Mouse (Mus musculus) right cerebral cortex, postnatal 25 days (tissue): ENCODE data around the gene Card19.

Source experiments
- DNase-seq: peaks from one replicate; pipeline ENCODE4 v3.0.0; 2022

Card19 gene

DNA sequence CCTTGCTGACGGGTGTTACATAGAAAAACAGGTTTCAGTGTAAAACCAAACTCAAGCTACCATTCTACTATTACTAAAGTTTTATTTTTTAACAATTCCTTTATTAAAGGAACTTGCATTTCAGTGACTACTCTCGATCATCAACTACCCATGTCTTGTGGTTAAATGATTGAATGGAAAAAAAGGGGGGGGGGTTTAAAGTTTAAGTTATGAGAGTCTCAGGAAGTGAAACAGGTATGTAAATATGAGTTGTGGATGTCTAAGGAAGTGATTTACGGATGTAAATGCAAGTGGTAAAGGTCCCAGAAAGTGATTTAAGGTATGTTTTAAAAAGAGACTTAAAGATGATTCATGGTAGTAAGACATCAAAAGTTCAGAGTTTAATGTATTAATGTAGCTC is 9.3 kb upstream of the Card19 start:
- no peak for DNase-seq

DNA sequence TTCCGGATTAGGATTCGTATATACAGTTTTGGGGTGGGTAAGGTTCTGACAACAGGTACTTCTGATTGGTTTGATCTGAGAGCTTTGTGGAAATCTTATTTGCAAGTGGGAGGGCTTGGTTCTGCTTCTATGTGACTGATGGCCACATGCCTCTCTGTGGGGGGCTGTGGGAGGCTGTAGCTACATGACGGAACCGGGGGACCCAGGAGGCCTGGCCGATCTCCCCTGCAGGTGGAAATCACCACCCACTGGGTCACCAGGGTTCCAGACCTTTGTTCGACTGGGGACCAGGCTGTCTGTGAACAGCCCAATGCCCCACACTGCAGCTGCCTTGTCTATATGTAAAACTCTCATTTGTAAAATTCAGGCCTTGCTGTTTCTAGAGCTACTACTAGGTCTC is 8.9 kb upstream of the Card19 start:
- no peak for DNase-seq

DNA sequence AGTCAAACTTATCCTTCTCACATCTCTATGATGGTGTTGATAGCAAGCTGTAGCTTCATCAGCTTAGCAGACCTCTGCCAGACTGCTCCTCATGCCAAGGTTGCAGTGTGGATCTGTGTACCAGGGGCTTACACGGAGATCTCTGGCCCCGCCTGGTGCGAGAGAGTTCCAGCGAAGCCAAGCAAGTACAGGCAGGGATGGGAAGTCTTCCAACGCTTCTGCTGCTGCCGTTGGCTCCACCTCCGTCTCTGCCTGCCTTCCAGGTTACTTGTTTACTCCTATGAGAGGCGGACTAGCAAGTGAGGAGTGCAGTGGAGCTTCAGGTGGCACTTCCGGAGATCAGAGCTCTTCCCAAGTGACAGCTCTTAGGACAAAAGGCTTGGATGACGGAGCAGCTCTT is 8.5 kb upstream of the Card19 start:
- DNase-seq, result no peak

DNA sequence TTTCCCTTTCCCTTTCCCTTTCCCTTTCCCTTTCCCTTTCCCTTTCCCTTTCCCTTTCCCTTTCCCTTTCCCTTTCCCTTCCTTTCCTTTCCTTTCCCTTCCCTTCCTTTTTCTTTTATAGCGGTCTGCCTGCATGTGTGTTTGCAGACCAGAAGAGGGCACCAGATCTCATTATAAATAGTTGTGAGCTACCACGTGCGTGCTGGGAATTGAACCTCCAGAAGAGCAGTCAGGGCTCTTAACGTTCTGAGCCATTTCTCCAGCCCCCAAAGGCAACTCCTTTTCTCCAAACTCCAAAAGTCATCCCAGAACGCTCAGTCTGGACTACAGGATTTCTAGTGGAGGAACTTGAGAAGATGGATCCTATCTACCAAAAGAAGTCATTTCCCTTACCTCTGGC is 5.1 kb upstream of the Card19 start:
- DNase-seq, result no peak

DNA sequence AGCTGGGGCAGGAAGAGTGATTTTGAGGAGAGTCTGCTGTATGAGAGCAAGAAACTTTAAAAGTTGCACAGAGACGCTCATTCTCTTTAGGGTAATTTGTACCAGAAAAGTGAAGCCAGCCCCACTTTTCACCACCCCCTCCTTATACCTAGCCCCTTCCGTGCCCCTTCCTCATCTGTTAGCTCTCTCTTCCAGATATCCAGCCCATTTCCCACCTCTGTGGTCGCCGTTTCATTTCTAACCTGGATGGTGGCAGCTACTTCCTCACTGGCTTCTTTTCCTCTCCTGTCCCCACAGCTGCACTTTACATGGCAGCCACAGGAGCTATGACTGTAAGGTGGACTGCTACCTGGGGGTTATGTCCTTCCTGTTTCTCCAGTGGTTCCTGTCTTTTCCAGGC is 3.5 kb upstream of the Card19 start:
- DNase-seq, result no peak

DNA sequence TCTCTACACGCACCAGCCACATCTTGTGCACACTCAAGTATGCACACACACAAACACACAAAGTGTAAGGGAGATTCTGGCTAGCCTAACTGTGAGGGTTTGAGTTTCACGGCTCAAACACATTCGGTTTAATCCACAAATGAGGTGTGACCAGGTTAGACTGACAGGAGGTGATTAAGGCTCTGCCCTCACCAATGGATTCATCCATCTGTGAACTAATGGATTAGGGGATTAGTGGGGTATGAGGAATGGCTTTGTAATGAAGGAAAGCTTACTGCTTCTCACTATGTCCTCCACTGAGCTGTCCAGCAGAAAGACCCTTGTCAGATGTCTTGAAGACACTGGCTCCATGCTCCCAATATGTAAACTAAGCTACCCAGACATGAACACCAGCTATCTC is 2.8 kb upstream of the Card19 start:
- no peak for DNase-seq

DNA sequence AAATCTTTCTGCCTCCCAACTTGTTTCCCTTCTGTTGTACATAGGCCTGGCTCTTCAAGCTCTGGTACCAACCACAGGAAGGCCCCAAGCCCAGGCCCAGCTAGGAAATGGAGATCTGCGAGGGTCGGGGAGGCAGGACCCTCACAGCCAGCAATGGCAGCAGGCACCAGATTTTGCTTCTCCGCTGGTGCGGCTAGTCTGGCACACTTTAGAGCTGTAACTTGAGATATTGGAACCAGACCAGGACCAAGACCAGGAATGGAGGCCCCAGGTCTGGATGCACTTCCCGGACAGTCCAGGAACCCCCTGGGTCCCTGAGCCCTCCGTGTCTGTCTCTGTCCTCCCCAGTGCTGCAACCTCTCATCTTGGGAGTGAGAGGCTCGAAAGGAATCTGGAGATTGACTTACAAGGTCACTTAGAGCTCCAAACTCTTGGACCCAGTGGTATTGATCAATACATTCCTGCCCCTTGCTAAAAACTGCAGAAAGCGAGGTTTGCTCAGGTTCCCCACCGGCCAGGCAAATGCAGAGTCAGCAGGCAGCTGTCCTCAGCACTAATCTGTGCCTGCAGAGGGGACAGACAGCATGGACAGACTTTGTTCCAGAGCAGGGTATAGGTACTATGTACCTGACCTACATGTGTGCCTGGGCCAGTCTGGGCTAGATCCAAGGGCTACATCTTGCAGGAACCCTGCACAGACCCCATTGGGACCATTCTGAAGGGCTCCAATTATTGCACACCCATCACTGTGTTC is 1.1 kb upstream of the Card19 start:
- DNase-seq, result no peak

DNA sequence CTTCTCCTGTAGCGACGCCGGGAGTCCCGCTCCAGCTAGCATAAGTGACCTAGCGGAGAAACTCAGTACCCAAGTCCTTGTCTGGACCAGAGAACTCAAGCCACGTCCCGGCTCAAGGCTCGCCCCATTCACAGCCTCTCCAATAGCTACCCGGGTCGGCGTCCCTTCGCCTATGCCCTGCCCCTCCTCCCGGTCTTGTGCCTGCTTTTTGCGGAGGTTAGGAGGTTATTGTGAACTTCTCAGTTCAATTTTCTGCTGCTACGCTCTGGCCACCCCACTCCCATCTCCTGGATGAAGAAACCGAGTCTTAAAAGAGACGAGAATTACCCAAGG is 349 bp upstream of the Card19 start:
- no peak for DNase-seq

DNA sequence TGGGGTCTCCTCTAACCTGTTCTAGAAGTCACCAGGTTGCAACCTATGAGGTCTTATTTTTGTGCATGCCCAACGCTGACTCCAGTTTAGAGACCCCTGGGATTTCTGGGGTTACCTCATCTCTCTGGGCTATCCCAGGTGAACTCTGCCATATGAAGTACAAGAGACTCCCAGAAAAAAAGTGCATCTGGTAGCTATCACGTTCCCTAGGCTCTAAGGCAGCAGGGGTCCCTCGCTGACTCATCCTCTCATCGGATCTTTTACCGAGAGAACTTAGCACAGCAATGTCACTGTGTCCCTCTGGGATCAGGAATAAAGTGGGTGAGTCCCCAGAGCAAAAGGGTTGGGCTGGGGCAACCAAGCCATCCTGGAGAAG is 721 bp downstream of the Card19 start:
- DNase-seq, result no peak

DNA sequence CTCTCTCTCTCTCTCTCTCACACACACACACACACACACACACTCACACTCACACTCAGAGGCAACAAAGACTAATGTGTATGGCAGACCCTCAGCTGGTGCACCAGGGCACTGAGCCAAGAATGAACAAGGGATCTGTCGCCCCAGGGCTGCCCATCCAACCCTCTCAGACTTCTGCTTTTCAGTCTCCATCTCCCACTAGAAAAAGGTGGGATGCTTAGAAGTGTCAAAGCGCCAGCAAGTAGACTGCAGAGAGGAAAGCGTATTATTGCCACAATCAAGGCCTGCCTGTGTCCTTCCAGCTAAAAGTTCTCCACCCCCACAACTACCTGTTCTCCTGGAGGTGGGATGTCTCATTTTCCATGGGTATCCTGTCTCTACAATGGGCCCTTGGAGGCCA is 1.4 kb downstream of the Card19 start:
- no peak for DNase-seq

DNA sequence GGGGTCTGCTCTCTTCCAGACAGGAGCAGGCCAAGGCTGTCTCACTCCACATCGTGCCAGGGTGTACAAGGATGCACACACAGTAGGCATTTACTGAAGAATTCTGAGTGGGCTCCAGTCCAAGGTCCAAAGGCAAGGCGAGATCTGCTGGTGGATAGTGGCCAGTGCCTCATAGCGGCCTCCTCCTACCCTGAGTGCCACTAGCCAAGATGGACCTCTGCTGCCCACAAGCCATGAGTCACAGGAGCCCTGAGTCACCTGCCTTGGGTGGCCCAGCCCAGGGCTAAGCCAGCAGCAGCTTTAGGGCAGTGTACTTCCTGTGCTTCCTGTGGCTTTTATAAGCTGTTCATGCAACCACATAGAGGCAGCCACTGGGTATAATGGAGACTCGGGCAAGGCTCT is 2.3 kb downstream of the Card19 start:
- no peak for DNase-seq

DNA sequence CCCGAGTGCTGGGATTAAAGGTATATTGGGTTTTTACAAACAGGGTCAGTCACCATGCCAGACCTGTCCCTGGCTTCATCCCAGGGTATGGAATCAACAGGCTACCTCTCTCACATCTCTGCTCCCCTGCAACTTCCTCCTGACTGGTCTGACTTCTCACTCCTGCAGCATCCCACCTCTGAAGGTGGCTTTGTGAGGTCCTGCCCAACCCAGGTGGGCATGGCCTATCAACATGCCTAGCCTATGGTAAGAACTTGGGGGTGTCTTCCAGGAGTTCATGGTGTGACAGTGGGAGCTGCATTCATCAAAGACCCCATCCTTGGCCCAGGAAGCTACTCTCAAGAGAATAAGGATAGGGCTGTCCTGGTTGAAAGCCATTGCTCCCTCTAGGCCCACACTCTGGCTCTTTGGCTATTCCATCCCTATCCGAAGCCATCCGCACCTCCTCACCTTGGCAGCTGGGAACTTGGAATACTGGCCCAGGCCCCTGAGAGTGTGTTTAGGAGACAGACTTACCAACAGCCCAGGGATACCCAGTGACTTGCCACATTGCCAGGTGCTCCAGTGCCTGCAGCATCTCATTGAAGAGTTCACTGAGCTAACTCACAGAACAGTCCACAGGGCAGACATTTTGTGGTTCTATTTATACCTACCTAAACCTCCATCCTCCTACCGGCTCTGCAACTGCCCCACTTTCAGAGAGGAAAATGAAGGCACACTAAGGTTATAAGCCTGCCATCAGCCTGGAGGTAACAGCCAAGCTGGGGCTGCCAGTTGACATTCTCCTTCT is 2.9 kb downstream of the Card19 start:
- DNase-seq, result no peak

DNA sequence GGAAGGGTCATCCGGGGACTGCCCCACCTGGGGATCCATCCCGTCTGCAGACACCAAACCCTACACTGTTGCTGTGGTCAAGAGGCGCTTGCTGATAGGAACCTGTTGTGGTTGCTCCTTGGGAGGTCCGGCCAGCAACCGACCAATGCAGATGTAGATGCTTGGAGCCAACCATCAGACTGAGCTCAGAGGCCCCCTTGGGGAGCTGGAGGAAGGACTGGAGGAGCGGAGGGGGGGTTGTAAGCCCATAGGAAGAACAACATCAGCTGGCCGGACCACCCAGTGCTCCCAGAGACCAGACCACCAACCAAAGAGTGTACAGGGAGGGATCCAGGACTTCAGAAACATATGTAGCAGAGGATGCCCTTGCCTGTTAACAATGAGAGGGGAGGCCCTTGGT is 6.5 kb downstream of the Card19 start:
- no peak for DNase-seq

DNA sequence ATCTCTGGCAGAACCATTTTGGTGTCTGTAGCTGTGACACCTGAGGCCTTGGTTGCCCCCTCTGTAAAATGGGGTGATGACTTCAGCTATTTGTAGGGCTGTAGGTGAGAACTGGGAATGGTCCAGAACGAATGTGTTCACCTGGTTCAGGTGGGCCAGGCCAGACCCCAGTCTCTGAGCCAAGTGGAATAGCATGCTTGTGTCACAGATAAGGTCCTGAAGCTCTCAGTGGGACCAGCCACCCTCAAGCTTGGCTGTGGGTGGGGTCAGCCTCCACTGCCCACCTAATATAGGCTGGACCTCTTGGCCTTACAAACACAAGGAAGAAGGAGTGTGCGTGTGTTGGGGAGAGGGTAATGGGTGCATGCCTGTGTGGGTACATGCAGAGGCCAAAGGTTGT is 9.5 kb downstream of the Card19 start:
- DNase-seq, result no peak

DNA sequence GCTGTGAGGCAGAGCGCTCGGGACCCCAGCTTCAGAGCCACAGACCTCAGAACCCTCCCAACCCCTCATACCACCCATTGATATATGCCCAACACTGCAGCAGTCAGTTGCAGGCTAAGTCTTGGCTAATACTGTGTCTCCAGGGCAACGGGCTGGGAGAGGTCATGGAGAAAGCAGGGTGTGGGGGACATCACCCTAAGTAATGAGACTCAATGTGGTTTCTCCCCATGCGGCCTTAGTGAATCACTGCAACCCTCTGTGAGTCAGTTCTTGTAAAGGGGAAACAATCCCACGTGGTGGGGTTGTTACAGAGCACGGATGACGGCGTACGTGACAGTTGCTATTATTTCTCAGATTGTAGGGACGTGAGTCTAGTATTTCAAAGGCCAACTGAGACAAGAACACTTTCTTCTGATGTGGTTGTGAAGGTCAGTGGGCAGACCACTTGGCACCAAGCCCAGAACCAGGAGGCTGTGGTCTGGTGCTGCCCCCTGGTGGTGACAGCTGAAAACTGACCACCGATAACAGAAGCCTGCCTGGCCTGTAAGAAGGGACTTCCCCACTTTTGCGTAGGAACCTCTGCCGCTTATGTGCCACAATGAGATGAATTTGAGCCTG is 10.3 kb downstream of the Card19 start:
- DNase-seq, result peak; percentile 76

DNA sequence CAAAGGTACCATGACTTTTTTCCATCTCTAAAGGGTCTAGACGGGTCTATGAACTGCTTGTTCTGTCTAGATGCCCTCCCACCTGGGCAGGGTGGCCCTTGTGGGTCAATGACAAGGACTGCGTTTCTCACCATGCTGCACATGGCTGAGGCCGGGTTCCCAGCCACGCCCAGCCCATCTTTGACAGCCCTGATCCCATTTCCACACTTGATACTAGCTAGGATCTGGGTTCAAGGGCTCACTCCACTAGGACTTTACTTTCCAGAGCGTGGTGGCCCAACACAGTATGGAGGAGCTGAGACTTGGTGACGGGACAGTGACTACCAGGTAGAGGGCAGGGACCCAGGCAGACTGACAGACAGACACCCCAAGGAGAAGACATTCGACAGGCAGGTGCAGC is 13.3 kb downstream of the Card19 start:
- no peak for DNase-seq

DNA sequence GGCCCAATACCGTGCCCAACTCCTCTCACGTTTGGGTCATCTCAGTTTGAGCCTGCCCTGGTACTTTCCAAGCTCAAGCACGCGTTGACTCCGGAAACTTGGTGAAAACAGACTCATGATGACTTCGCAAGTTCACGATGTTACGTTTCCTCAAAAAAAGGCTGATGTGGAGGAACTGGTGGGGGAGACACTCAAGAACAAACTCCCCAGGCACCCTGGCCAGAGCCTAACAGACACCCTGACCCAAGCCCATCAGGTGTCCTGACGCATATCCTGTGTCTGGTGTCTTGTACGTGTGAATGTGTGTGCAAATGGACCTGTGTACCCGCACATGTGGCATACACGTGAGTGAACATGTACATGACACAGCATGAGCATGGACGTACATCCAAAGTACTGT is 15.1 kb downstream of the Card19 start:
- no peak for DNase-seq

DNA sequence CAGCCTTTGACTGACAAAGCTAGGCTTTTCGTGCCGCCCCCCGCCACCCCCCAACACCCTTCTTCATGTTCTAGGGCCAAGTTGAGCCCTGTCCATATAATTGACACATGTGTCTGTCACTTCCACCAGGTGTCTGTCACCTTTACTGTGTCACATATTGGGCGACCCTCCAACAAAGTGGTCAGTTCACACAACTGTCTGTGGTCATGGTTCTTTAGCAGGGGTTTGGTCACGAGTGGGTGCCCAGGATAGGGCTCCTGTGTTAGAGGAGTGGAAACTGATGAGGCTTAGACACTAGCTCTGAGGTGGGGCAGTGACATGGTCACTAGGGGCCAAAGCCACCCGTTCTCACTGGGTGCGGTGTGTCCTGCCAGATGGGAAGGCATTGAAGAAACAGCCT is 15.9 kb downstream of the Card19 start:
- no peak for DNase-seq

DNA sequence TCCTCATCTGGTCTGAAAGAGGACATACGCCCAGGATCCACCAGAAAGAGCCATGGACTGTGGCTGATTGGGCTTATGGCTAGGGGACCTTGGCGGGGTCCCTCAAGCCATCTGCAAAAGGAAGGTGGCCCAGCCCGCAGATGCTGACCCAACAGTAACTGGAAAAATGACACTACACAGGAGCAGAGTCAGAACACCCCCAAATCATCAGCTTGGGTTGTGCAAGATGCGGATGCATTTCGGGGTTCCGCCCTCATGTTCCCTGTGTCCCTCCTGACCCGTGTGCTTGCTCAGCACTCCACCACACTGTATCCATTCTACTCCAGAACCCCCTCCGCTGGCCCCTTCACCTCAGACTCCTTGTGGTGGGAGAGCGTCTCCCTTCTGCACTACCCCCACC is 17.1 kb downstream of the Card19 start:
- no peak for DNase-seq

DNA sequence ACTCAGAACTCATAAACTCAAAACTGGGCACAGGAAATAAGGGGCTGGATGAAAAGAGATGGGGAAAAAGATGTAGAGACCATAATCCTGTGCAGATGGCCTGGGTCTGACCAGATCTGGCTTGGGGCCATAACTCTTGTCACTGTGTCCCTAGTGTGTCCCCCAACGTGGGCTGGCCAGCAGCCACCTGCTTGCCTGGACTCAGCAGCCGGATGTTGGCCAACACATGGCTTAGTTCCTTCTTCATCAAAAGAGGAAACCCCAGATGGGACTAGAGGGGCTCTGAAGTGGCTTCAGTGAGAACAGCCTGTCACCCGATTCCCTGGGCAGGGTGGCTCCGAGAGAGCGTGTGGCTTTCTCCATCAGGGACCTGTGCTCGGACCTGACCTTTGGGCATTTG is 19.1 kb downstream of the Card19 start:
- no peak for DNase-seq

DNA sequence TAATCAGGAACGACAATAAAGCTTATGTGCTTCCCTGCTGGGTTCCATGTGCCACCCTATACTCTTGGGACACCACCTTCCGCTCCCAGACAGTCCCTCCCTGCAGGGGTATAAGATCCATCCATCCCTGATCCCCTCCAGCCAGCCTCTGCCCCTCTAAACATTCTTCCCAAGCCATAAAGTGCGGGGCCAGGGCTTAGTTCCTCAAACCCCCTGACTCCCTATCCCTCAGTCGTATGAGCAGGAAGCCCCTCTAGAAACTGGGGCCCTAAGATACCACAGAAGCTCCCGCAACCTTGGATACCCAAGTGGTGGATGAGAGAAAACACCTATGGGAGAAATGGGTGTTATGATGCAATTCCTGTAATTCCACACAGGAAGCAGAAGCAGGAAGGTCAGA is 19.6 kb downstream of the Card19 start:
- DNase-seq, result no peak

DNA sequence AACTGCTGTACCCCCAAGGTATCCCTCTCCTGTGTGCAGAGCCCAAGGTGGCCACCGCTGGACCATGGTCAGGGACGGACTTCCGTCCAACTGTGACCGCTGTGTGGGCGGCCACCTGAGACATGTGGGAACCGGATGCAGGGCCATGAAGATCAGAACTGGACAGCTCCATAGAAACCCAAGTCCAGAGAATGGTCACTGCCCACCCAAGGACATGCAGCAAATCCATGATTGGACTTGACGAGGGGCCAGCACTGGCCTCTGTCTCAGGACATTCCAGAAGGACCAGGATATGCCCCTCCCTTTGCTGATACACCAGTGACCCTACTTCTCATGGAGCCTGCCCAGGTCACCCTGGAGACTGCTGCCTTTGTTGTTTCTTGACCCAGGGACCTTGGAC is 20.2 kb downstream of the Card19 start:
- DNase-seq, result no peak

DNA sequence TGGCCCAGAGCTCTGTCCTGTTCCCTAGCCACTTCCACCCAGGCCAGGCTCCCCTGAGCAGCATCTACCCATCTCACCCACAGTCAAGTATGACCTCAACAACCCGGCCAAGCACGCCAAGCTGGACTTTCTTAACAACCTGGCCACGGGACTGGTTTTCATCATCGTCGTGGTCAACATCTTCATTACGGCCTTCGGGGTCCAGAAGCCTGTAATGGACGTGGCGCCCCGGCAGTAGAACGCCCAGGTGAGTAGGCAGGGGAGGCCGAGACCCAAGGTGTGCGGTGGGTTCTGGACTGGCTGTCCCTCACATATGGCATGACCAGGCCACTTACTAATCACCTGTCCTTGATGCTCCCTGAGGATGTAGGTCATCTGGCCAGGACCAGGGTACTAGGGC is 21.0 kb downstream of the Card19 start:
- no peak for DNase-seq

DNA sequence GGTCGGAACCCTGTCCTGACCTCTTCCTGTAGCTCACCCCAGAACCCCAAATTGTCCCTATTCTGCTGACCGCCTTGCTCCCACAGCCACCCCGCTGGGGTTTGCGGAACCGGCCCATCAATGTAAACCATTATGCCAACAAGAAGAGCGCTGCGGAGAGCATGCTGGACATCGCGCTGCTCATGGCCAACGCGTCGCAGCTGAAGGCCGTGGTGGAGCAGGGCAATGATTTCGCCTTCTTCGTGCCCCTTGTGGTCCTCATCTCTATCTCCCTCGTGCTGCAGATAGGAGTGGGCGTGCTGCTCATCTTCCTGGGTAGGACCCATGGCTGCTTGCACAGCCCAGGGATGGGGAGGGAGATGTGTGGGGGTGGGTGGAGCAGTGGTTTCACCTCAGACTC is 22.2 kb downstream of the Card19 start:
- DNase-seq, result no peak
